Mouse (Mus musculus): ENCODE measurements around the gene Hps4.

The Hps4 gene

DNA sequence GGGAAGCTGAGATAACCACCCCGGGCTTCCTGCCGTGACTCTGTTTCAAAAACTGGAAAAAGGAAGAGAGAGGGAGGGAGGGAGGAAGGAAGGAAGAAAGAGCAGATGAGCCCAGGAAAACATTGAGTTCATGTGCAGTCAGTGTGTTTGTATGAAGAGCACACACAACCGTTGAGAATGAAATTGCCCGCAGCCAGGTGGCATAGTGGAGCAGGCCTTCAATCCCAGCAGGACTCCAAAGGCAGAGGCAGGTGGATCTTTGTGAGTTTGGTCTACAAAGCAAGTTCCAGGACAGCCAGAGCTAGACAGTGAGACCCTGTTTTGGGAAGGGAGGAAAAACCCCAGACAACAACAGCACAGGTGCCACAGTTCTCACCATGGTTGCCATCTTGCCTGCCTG, 24.5 kb downstream of the Hps4 start:
- no peak for DNase-seq (ENCODE audit: low read depth)

DNA sequence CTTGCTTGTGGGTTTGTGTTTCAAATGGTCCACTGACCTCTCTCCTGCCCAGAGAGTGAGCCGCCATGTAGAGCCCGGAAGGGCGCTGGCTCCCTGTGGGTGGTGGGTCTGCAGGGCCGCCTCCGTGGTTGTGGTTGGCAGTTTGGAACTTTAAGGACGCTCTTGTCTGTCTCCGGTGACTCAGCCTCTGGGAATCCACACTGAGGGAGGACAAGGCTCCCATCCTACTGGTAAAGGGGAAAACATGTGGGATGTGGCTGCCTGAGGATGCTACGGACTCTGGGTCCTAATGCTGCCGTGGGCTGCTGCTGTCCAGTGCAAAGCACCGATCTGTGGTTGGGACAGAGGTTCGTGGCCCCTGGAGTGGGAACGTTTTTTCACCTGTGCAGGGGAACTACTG, 25.0 kb downstream of the Hps4 start:
- DNase-seq (ENCODE audit: low read depth) = no peak

DNA sequence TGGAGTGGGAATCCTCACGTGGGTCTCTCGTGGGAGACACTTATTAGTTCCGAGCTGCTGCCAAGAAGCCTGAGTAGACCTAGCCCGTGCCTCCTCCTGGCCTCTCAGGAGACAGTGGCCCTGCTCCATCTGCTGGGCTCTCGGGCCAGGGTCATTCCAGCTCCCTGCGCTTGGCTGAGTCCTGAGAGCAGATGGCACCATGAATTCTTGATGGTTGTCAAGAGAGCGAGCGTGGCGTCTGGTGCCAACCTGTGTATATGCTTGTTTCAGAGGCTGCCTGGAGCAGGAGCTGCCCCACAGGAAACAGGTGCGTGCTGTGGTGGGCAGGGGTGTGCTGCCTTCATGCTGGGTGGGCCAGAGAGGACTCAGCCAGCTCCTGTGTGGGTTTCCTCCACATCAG, 25.8 kb downstream of the Hps4 start:
- DNase-seq (ENCODE audit: low read depth) = no peak

DNA sequence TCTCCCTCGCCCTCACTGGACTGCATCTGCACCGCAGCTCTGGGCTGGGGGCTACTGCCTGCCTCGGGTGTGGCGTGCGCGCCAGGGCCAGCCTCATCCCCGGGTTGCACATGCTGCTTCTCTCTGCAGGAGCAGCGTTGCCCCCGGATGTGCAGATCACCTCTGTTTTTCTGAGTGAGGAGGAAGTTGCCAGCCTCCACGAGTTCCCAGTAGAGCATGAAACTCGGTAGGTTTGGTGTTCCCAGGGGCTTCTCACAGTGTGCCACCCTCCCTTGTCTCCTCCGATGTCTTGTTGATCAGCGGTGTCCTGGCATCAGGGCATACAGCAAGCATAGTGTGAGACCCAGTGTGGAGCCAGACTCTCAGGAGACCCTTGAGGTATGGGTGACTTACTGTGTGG, 26.4 kb downstream of the Hps4 start:
- DNase-seq (ENCODE audit: low read depth) = no peak

DNA sequence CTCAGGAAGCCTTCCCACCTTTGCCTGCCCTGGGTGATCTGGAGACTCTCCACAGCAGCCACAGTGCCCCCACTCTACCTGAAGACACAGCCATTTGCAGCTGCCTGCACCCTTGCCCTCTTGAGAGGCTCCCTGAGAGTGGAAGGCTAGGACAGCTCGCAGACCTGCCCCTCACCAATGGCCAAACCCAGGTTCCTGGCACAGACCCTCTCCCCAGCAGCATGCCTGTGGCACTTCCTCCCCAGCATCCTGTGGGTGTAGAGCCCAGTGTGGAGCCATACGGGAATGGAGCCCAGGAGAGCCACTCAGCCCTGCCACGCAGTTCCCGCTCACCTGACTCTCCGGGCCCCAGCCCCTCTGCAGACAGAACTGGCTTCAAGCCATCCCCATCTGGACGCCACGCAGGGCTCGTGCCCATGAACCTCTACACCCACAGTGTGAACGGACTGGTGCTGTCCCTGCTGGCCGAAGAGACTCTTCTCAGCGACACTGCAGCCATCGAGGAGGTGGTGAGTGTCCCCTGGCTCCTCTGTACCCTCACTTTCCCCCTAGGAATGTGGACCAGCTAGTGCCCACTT, 27.4 kb downstream of the Hps4 start:
- DNase-seq (ENCODE audit: low read depth) = no peak

DNA sequence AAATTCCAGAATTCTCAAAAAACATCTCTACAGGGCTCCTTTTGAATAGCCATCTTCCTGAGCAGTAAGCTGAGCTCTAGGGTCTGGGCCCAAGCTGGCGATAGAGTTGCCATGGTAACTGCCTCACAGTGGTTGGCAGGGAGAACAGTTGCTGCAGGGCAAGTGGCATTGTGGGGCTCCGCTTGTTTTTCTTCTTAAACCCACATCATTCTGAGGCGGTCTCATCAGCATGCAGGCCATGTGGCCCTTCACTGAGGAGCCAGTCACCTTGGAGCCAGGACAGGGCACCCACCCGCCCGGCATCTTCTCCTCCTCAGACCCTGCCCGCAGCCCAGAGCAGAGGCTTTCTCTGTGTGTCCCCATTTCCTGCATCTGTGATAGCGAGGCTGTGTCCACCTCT, 29.1 kb downstream of the Hps4 start:
- DNase-seq (ENCODE audit: low read depth) = no peak

DNA sequence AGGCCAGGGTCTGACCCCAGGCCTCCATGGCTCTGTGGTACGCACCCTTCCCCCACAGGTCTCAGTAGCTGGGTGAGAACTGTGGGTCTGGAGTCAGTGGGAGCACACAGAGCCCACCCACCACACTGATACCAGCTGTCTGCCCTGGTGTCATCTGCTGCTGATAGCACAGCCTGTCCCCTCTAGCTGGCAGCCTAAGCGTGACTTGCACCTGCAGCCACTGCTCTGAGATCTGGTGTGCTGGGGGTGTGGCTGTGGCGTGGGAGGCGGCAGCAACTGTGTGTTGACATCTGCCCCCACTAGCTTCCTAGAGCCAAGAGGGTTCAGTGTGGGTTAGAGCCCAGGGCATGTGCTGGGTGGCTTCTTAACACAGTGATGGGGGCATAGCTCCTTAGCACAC, 33.2 kb downstream of the Hps4 start:
- DNase-seq (ENCODE audit: low read depth) = no peak

DNA sequence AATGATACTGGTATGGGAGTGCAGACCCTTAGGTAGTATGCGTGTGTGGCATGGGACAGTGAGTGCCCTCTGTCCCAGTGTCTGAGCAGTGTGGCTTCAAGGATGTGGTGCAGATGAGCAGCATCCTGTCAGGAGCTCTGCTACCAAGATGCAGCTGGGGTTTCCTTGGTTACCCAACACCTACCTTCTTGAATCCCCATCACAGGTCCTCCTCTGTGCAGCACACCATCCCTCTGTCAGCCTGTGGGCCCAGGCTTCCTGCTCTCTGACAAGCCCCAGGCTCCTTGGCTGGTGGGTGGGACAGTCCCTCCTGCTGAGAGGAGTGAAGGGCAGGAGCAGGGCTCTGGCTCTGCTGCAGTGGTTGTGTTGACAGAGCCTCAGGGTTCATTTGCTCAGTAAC, 34.5 kb downstream of the Hps4 start:
- DNase-seq (ENCODE audit: low read depth) = no peak

DNA sequence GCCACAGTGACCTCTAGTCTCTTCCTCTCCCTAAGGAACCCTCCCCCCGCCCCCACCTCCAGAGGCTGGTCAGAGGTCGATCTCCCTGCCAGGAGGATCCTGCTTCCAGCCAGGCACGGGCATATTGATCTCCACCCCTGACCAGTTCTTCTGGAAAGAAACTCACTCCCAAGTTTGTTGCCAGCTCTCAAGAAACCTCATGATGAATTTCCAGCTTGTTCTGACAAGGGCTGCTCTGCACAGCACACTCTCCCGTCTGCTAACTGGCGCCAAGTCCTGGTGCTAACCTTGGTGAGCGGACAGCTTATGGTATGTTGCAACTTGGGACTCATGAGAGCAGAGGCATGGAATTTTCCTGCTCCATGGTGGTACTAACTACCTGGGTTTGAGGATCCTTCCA, 35.8 kb downstream of the Hps4 start:
- no peak for DNase-seq (ENCODE audit: low read depth)

DNA sequence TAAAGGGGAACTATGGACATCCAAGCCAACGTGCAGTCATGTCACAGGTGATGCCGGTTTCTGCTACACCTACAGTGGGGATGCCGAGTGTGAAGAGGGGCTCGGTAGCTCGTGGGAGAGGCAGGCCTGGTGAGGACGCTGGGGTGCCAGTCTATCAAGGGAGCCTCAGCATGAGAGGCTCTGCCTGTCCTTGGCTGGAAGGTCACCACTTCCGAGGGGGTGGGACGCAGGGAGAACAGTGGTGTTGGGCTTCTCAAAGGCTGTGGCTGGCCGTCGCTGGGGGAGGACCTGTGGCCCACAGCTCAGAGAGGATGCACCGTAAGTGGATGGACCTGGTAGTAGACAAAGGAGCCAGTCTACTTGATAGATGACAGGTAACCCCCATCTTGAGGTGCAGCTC, 38.3 kb downstream of the Hps4 start:
- no peak for DNase-seq (ENCODE audit: low read depth)

DNA sequence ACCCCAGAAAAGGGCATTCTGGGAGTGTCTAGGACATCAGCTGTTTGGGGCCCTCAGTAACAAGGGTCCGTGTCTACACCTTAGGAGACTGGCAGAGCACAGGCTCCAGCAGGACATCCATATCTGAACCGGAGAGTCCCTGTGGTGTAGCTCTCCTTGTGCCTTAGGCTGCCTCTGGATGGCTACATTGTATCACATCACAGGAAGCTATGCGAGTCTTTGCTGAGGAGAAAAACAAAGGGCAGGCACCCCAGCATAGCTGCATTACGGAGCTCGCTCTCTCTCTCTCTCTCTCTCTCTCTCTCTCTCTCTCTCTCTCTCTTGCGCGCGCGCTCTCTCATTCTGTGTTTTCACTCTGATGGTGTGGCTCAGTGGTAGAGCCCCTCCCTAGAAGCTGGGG, 39.2 kb downstream of the Hps4 start:
- DNase-seq (ENCODE audit: low read depth) = no peak

DNA sequence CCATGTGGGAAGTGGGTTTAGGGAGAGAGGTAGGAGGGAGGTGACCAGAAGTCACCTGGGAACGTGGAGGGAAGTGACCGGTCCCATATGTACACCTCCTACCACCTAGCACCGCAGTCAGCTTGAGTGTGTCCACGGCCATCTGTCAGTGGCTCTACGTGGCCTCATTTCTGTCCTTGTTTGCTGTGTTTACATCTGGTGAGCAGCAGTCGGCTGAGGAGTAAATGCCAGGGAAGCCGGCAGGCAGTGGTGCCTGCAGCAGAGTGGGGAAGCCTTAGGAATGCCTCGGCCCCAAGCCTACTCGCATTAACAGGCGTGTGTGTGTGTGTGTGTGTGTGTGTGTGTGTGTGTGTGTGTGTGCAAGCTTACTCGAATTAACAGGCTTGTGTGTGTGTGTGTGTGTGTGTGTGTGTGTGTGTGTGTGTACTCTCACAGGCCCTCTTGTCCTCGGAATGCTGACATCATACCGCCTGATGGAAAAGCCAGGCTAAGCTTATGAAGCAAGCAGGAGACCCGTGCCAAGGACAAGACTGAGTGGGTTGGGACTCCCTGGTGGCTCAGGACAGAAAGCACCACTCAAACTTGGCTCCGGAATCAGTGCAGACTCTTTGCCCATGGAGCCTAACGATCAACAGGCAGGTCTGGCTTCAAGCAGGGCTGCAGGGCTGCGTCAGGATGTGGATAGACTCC, 39.9 kb downstream of the Hps4 start:
- no peak for DNase-seq (ENCODE audit: low read depth)

DNA sequence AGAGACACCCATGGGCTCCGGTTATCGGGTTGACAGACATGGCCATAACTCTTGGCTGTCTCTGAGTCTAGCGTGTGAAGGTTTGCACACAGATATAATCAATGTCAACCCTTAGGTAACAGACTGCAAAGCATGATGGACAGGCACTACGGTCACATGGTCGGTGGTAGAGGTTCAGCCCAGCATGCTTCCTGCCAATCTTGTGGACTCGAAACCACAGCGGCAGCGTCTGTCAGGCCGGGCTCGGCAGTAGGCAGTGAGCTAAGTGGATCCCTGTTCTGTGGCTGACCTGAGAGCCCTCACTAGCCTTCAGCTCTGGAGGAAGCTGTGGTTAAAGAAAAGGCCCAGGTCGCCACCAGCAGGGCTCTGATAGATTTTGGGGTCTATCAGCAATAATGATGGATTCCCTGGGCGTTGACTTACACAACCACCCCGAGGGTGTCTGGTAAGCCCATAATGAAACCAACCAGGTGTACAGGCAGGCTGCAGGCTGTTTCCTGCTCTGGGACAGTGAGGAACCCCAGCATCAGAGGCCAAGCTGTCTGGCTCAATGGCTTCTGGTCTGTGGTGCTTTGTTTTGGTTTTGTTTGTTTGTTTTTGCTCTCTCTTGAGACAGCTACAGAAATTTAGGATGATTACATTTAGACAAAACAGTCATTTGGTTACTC, 42.1 kb downstream of the Hps4 start:
- no peak for DNase-seq (ENCODE audit: low read depth)

DNA sequence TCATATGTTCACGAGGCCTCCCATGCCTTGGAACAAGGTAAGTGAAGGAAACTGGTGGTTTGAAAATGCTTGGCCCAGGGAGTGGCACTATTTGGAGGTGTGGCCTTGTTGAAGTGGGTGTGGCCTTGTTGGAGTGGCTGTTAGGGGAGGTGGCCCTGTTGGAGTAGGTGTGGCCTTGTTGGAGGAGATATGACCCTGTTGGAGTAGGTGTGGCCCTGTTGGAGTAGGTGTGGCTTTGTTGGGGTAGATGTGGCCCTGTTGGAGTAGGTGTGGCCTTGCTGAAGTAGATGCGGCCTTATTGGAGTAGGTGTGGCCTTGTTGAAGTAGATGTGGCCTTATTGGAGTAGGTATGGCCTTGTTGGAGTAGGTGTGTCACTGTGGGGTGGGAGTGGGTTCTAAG, 43.1 kb downstream of the Hps4 start:
- no peak for DNase-seq (ENCODE audit: low read depth)

DNA sequence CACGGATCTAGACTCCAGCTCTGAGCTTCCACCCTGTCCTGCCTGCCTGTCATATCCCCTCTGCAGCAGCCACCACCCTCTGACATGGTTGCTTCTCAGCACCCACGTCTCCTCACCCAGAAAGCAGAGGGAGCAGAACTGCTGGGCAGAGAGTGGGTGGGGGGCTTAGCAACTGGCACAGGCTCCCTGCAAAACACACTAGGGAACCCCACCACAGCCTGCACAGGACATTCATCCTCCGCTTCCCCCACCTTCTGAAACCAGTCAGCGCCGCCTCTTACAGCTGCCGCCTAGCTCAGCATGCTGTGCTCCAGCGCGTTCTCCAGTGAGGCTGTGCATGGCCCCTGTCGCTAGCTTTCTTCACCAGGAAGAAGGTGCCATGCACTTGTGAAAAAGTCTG, 46.5 kb downstream of the Hps4 start:
- no peak for DNase-seq (ENCODE audit: low read depth)

DNA sequence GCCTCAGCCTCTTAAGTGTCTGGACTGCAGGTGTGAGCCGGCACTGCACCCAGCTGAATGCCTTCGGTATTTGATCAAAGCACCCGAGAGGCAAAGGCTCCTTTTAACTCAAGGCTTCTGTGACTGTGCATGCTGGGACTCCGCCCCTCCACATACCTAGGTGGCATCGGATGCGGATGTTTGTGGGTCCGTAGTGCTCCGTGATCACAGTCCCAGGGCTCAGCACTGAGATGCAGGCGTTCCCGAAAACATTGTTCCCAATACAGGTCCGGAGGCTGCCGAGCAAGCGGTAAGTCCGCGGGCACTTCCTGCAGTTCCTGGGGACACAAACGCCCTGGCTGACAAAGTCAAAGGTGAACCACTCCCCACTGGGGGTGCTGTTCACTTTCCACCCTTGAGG, 48.1 kb downstream of the Hps4 start:
- DNase-seq (ENCODE audit: low read depth) = no peak

DNA sequence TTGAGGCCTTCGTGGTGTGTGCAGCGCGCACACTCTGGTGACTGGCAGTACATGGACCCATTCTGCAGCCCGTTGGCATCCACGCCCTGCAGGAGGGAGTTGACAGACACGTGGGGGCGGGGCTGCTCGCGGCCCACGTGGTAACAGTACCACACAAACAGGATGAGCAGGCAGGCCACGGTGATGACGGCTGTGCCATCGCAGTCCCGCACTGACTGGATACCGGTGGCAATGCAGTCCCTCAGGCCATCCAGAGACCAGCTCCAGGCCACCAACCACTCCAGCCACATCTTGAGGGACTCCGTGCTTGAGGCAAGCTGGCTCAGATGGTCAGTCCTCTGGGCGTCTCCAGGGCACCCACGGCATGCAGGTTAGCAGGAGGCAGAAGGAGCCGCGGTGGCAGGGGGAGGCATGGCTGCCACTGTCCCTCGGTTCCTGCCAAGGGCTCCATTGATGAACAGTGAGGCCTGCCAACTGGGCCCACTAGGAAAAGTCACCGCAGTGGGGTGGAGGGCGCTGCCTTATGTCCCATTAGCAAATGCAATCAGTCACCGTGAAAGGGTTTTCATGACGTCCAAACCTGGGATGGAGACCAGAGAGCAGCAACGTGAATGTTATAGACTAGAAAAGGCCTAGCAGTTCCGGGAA, 48.9 kb downstream of the Hps4 start:
- no peak for DNase-seq (ENCODE audit: low read depth)

DNA sequence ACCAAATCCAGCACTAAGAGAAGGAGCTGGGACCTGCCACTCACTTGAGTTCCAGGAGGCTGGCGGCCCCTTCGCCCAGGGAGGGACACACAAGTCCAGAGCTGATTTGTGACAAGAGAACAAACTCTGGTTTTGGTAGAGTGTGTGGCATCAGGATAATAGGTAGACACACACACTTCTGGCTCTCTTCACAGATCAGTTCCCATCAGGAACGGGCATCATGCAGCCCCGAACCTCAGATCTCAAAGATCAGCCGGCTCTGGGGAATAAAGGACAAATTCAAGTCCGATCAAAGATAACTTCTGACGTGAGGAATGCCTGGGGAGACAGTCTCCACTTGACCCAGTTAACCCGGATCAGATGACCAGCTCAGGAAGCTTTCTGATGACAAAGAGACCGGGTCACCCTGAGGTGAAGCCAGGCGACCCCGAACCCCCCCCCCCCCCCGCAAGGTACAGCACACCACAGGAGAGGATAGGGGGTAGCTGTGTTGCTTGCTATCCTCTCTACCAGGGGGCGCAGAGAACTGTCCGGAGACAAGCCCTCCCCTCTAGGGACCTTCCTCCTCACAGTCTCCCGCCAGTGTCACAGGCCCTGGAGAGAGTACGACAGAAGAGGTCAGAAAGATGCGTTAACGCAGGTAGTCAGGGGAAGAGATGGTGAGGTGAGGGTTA, 51.0 kb downstream of the Hps4 start:
- no peak for DNase-seq (ENCODE audit: low read depth)

DNA sequence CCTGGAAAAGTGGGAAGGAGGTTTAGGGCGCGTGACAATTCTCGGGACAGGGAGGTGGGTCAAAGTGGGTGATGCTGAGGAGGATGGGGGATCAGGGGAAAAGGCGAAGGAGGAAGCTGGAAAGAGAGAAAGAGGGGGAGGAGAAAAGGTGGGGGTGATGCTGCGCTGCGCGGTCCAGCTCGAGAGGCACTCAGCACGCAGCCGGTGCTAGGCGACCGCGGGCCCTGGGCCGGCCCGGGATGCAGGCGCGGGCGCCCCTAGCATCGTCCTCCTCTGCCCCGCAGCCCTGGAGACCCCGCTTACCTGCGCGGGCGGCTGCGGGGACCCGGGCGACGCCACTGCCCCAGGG, 51.5 kb downstream of the Hps4 start:
- no peak for DNase-seq (ENCODE audit: low read depth)

DNA sequence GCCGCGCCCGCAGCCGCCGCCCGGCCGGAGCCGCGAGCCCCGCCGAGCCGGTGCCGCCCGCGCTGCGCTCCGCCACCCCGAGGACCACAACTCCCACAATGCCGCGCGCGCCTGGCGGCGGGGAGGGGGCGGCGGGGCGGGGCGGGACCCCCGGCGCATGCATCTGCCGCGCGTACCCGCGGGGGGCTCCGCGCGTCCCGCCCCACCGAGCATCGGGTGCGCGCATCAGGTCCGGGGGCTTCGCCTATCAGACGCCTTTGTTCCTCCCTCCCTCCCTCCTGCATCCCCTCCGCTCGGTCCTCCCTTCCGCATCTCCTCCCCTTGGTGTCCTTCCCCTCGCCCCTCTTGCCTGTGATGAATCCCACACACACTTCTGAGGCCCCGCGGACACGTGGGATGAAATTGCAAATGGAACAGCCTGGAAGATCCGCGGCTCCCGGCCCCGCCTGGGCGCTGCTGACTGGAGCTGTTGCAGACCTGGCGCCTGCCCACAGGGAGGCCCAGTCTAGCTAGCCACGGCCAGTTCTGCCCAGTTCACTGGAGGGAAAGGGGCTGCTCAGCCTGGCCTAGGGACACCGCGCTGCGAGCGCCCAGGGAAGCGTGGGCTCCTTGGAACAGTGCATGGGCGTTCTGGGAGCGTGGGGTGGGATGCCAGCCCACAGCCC, 52.0 kb downstream of the Hps4 start, which contains the start of gene Asphd2:
TSS of gene Asphd2 (minus strand) at position 88 of the 665 bp plus-strand sequence.
- DNase-seq (ENCODE audit: low read depth) = no peak

DNA sequence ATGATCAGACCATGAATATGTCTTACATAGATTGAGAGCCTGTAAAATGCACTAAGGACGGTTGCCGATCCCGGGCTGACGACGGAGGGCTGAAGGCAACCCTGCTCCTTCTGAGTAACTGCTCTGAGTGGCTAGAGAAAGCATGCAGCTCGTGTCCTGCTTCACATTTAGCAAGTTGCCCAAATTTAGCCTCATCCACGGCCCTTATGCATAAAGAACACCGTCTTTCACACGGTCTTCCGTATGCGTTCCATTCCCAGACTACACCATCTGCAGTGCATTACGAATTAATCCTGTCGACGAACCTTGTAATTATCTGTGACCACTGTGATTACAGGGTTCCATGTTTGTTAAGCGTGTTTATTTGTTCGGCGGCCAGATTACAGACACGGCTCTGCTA, 53.2 kb downstream of the Hps4 start:
- DNase-seq (ENCODE audit: low read depth) = no peak

DNA sequence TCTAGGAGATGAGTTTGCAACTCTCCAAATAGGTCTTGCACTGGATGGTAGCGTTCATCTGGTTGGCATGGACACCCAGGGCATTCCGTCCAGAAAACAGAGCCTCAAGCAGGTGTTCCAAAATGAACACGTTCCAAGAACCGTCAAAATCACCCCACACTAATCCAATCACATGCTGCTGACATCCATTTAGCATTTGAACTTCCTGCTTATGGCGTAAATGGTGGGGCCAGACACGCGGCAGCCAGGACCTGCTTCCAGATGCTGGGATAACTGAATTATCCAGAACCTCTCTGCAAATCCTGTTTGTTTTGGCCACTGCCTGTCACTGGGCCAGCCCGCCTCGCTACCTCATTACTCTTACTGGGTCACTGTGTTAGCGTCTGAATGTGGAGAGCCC, 56.4 kb downstream of the Hps4 start:
- DNase-seq (ENCODE audit: low read depth) = no peak
